ENCODE assay signal across 18 mouse cellular contexts in the genomic region with DNA sequence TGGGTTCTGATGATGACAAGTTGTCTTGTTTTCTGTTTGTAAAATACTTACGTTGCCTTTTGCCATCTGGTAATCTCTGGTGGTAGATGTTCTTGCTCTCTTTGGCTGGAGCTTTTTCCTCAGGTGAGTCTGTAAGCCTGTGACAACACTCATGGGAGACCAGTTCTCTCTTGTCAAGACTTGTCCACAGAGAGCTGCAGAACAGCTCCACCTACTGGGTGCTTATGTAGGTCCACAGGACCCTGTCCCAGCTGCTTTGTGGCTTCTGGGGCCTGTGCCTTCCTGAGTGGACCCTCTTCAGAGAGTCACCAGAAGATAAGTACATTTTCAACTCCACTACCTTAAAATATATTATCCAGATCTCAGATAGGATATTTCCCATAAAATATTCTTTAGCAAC.
DNase-seq lines count a peak whose midpoint lies in the region; ATAC-seq and TF ChIP-seq lines count a peak whose summit lies in the region.
"Had no signal": no experiment of that assay in that cellular context is flagged by ENCODE, and none has a peak within 500 bp of the region (broad histone marks: within the 10 kb centered on the region; RNA-seq: fewer than 3 reads in every experiment).

No protein-coding gene starts in this region.

- no peak overlapping the region for H3K9ac ChIP-seq in ES-E14 (ENCODE audit: insufficient read depth, low read depth, low read length, poor library complexity, severe bottlenecking)
- H3K9ac ChIP-seq in embryonic facial prominence, embryonic 11.5 days (replicated peaks; ENCODE audit: low read length) = no peak overlapping the region
- H3K9ac ChIP-seq: forebrain, embryonic 15.5 days; heart, embryonic 13.5 days; hindbrain, embryonic 13.5 days; kidney, embryonic 15.5 days; midbrain, embryonic 15.5 days; neural tube, embryonic 12.5 days had no signal

- no peak overlapping the region for H3K4me3 ChIP-seq in left cerebral cortex, adult 2 months
- H3K4me3 ChIP-seq in ES-E14 (ENCODE audit: insufficient read depth in 1 of 2, low read depth in 1 of 2, low read length in 2 of 2, poor library complexity in 1 of 2, severe bottlenecking in 1 of 2) = no peak overlapping the region
- H3K4me3 ChIP-seq in embryonic facial prominence, embryonic 11.5 days (ENCODE audit: low read depth, low read length) = no peak overlapping the region
- H3K4me3 ChIP-seq: forebrain, embryonic 15.5 days; heart, embryonic 13.5 days; hindbrain, embryonic 13.5 days; kidney, embryonic 15.5 days; midbrain, embryonic 15.5 days; neural tube, embryonic 12.5 days had no signal

- TF ChIP-seq CTCF in left cerebral cortex, adult 2 months (IDR thresholded peaks at IDR 0.05) = peak; percentile 29

- ATAC-seq in embryonic facial prominence, embryonic 11.5 days (replicated peaks; ENCODE audit: insufficient number of reproducible peaks, low FRiP score, low TSS enrichment, low read depth) = no peak
- ATAC-seq: forebrain, embryonic 15.5 days; midbrain, embryonic 15.5 days had no signal

- no peak overlapping the region for H3K4me2 ChIP-seq in embryonic facial prominence, embryonic 11.5 days (ENCODE audit: low read depth, low read length)
- H3K4me2 ChIP-seq: forebrain, embryonic 15.5 days; heart, embryonic 13.5 days; hindbrain, embryonic 13.5 days; kidney, embryonic 15.5 days; midbrain, embryonic 15.5 days; neural tube, embryonic 12.5 days had no signal

- H3K27ac ChIP-seq in left cerebral cortex, adult 2 months = no peak overlapping the region
- H3K27ac ChIP-seq in ES-E14 (ENCODE audit: insufficient read depth, low read depth, low read length, poor library complexity, severe bottlenecking) = no peak overlapping the region
- H3K27ac ChIP-seq in embryonic facial prominence, embryonic 11.5 days (replicated peaks; ENCODE audit: low read depth, low read length) = no peak overlapping the region
- H3K27ac ChIP-seq: forebrain, embryonic 15.5 days; heart, embryonic 13.5 days; hindbrain, embryonic 13.5 days; kidney, embryonic 15.5 days; midbrain, embryonic 15.5 days; neural tube, embryonic 12.5 days had no signal

- no peaks in the 10 kb centered on the region for H3K36me3 ChIP-seq in ES-E14 (ENCODE audit: control insufficient read depth, insufficient read depth, low read length, poor library complexity, severe bottlenecking)
- no peaks in the 10 kb centered on the region for H3K36me3 ChIP-seq in embryonic facial prominence, embryonic 11.5 days (replicated peaks; ENCODE audit: control insufficient read depth, insufficient read depth, low read depth, low read length)
- H3K36me3 ChIP-seq: forebrain, embryonic 15.5 days; heart, embryonic 13.5 days; hindbrain, embryonic 13.5 days; kidney, embryonic 15.5 days; midbrain, embryonic 15.5 days; neural tube, embryonic 12.5 days had no signal

- 84% methylated on average over 1 of the region's 1 CpGs for WGBS in embryonic facial prominence, embryonic 11.5 days

- H3K9me3 ChIP-seq in ES-E14 (ENCODE audit: control insufficient read depth, insufficient read depth, low read depth, low read length) = no peaks in the 10 kb centered on the region
- no peaks in the 10 kb centered on the region for H3K9me3 ChIP-seq in embryonic facial prominence, embryonic 11.5 days (replicated peaks; ENCODE audit: control insufficient read depth, low read length)
- H3K9me3 ChIP-seq: forebrain, embryonic 15.5 days; heart, embryonic 13.5 days; hindbrain, embryonic 13.5 days; kidney, embryonic 15.5 days; midbrain, embryonic 15.5 days; neural tube, embryonic 12.5 days had no signal

- in situ Hi-C loops in ES-E14 (cut with MboI; ENCODE audit: low sequenced_read_pairs in 2 of 2, unreplicated experiment in 2 of 2) = no loop called here

- peak; percentile 3 to 10 for DNase-seq in cerebellum, postnatal 10 days
- DNase-seq in cerebellum, postnatal 25 days = no peak
- no peak for DNase-seq in left cerebral cortex, adult 2 months (ENCODE audit: extremely low spot score in 1 of 2, low spot score in 2 of 2)
- DNase-seq in left cerebral cortex, adult 9 months (ENCODE audit: low spot score in 2 of 2) = no peak
- peak; percentile 3 for DNase-seq in ES-E14 (ENCODE audit: low read depth, low spot score)
- DNase-seq in embryonic facial prominence, embryonic 11.5 days (ENCODE audit: low spot score) = peak; percentile 29
- no peak for DNase-seq in T-cell, adult 2 months (ENCODE audit: low spot score)
- no peak for DNase-seq in heart, adult 8-10 months (ENCODE audit: low spot score)
- DNase-seq: adrenal gland, postnatal 14 days; gastrocnemius, postnatal 25 days; liver; spleen, adult 18-20 months had no signal

- H3K27me3 ChIP-seq in embryonic facial prominence, embryonic 11.5 days (ENCODE audit: control insufficient read depth, insufficient read depth, low read length) = no peaks in the 10 kb centered on the region
- H3K27me3 ChIP-seq: forebrain, embryonic 15.5 days; heart, embryonic 13.5 days; hindbrain, embryonic 13.5 days; kidney, embryonic 15.5 days; midbrain, embryonic 15.5 days; neural tube, embryonic 12.5 days had no signal

- intact Hi-C loops in left cerebral cortex, adult 2 months (cut with DNase I) = no loop called here

- no peaks in the 10 kb centered on the region for H3K4me1 ChIP-seq in ES-E14 (ENCODE audit: control insufficient read depth in 2 of 2, insufficient read depth in 2 of 2, low read length in 2 of 2, poor library complexity in 1 of 2)
- H3K4me1 ChIP-seq in embryonic facial prominence, embryonic 11.5 days (ENCODE audit: control insufficient read depth, insufficient read depth, low read length) = no peaks in the 10 kb centered on the region
- H3K4me1 ChIP-seq: forebrain, embryonic 15.5 days; heart, embryonic 13.5 days; hindbrain, embryonic 13.5 days; kidney, embryonic 15.5 days; midbrain, embryonic 15.5 days; neural tube, embryonic 12.5 days had no signal

TF ChIP-seq in ES-E14, 5 proteins besides CTCF, POLR2A, EP300 and RAD21:
- TF ChIP-seq ZC3H11A (IDR thresholded peaks at IDR 0.05; ENCODE audit: borderline replicate concordance, low read depth, low read length) (no peak), ZNF384 (IDR thresholded peaks at IDR 0.05; ENCODE audit: low read depth, low read length) (no peak), MAFK (IDR thresholded peaks at IDR 0.05; ENCODE audit: insufficient read depth, low read depth, low read length) (no peak), CHD2 (IDR thresholded peaks at IDR 0.05; ENCODE audit: low read depth, low read length) (no peak), HCFC1 (IDR thresholded peaks at IDR 0.05; ENCODE audit: borderline replicate concordance, insufficient read depth, low read length) (no peak)

Comparison
In these comparisons a context has a peak if more than half of its experiments do, and no peak if none do; other contexts are left out.
1. DNase-seq: peak in cerebellum, postnatal 10 days (2 of 2), ES-E14 (single experiment) and embryonic facial prominence, embryonic 11.5 days (single experiment); none in cerebellum, postnatal 25 days (0 of 2), left cerebral cortex, adult 2 months (0 of 2), left cerebral cortex, adult 9 months (0 of 2), T-cell, adult 2 months (single experiment) and heart, adult 8-10 months (single experiment).